Mouse (Mus musculus) CH12.LX (cell line): ENCODE measurements around the gene Farp1. TPM values are rescaled to one million over a fixed set of nuclear protein-coding genes. Genes with fewer than 3 reads are reported as not detected.

Source experiments
- DNase-seq: peaks from one replicate; pipeline ENCODE4 v3.0.0-alpha.2; 2013; ENCODE audit errors: extremely low read depth
- H3K27ac ChIP-seq: 2 replicates; pipeline ENCODE4 v1.5.1; 2012; ENCODE audit warnings: low read depth, mild to moderate bottlenecking, control low read depth, moderate library complexity; ENCODE audit not compliant: insufficient read depth
- H3K27me3 ChIP-seq: replicated peaks from 2 replicates; pipeline ENCODE3; 2012; ENCODE audit warnings: inconsistent platforms
- H3K36me3 ChIP-seq, 2 experiments: replicated peaks in 1 of 2; 2 replicates each; pipeline versions ENCODE3 to v1.6.1; 2012; ENCODE audit warnings: inconsistent platforms in 1 of 2, low read length in 1 of 2, mild to moderate bottlenecking in 1 of 2, mixed read lengths in 1 of 2, moderate library complexity in 1 of 2; ENCODE audit not compliant: control insufficient read depth in 1 of 2, insufficient read depth in 1 of 2
- H3K4me1 ChIP-seq, 2 experiments: 2 replicates each; pipeline ENCODE4 v1.6.1; 2012; ENCODE audit warnings: inconsistent platforms in 1 of 2, moderate library complexity in 1 of 2; ENCODE audit not compliant: insufficient read depth in 2 of 2, control insufficient read depth in 1 of 2
- H3K4me2 ChIP-seq: 2 replicates; pipeline ENCODE4 v1.6.1; 2012; ENCODE audit warnings: low read depth, mild to moderate bottlenecking, control low read depth; ENCODE audit not compliant: poor library complexity, insufficient read depth, severe bottlenecking
- H3K4me3 ChIP-seq, 3 experiments: fragments of 150-350 bp in 1 of 3; sonication (generic) in 1 of 3; replicated peaks in 1 of 3; 2 replicates each; pipeline versions ENCODE3 to v1.5.1; 2011 to 2012; ENCODE audit warnings: low read depth in 2 of 3, low read length in 2 of 3, mild to moderate bottlenecking in 2 of 3, moderate library complexity in 2 of 3, control low read depth in 1 of 3, improper control_type of control experiment in 1 of 3, inconsistent platforms in 1 of 3, mixed read lengths in 1 of 3; ENCODE audit not compliant: poor library complexity in 1 of 3
- H3K79me2 ChIP-seq: replicated peaks from 2 replicates; pipeline ENCODE4 v1.6.1; 2012; ENCODE audit warnings: mild to moderate bottlenecking, moderate library complexity; ENCODE audit not compliant: control insufficient read depth, poor library complexity, insufficient read depth, severe bottlenecking; ENCODE audit errors: extremely low read depth
- H3K9ac ChIP-seq: 2 replicates; pipeline ENCODE4 v1.6.1; 2012; ENCODE audit warnings: low read depth, mild to moderate bottlenecking, control low read depth, moderate library complexity; ENCODE audit not compliant: insufficient read depth
- H3K9me3 ChIP-seq: replicated peaks from 2 replicates; pipeline ENCODE3; 2012; ENCODE audit warnings: low read length, inconsistent platforms, mixed read lengths
- BHLHE40 ChIP-seq: IDR thresholded peaks from 2 replicates; pipeline ENCODE4 v1.6.1; 2011; ENCODE audit warnings: mild to moderate bottlenecking, low read depth, low read length, improper control_type of control experiment
- CHD2 ChIP-seq: IDR thresholded peaks from 2 replicates; pipeline ENCODE4 v1.6.1; 2011; ENCODE audit warnings: low read length, improper control_type of control experiment
- E2F4 ChIP-seq: IDR thresholded peaks from 2 replicates; pipeline ENCODE4 v1.6.1; 2011; ENCODE audit warnings: low read depth, low read length, improper control_type of control experiment; ENCODE audit not compliant: insufficient replicate concordance
- ETS1 ChIP-seq: conservative IDR thresholded peaks from 2 replicates; pipeline ENCODE4 v1.6.1; 2012; ENCODE audit warnings: low read depth, mild to moderate bottlenecking, inconsistent platforms, low read length, improper control_type of control experiment, moderate library complexity
- GABPA ChIP-seq: IDR thresholded peaks from 2 replicates; pipeline ENCODE4 v1.6.1; 2012; ENCODE audit warnings: low read depth, low read length, improper control_type of control experiment, inconsistent platforms; ENCODE audit not compliant: insufficient replicate concordance
- HCFC1 ChIP-seq: IDR thresholded peaks from 2 replicates; pipeline ENCODE4 v1.6.1; 2012; ENCODE audit warnings: low read depth, mild to moderate bottlenecking, inconsistent platforms, low read length, improper control_type of control experiment
- JUND ChIP-seq: conservative IDR thresholded peaks from 2 replicates; pipeline ENCODE4 v1.6.1; 2011; ENCODE audit warnings: low read depth, low read length, improper control_type of control experiment
- KAT2A ChIP-seq: IDR thresholded peaks from 2 replicates; pipeline ENCODE4 v1.6.1; 2012; ENCODE audit warnings: low read length, improper control_type of control experiment, inconsistent platforms; ENCODE audit not compliant: insufficient replicate concordance
- MAFK ChIP-seq: IDR thresholded peaks from 2 replicates; pipeline ENCODE4 v1.6.1; 2011; ENCODE audit warnings: low read length, improper control_type of control experiment; ENCODE audit not compliant: insufficient replicate concordance
- MAZ ChIP-seq: IDR thresholded peaks from 2 replicates; pipeline ENCODE4 v1.6.1; 2012; ENCODE audit warnings: low read depth, mild to moderate bottlenecking, inconsistent platforms, low read length, improper control_type of control experiment, moderate library complexity
- NRF1 ChIP-seq: IDR thresholded peaks from 2 replicates; pipeline ENCODE4 v1.6.1; 2014; ENCODE audit warnings: low read depth, mild to moderate bottlenecking, inconsistent platforms, low read length, improper control_type of control experiment, moderate library complexity
- POLR2A ChIP-seq: IDR thresholded peaks from 2 replicates; pipeline ENCODE4 v1.6.1; 2011; ENCODE audit warnings: low read depth, mild to moderate bottlenecking, improper control_type of control experiment, low read length
- POLR2AphosphoS2 ChIP-seq: IDR thresholded peaks from 2 replicates; pipeline ENCODE4 v1.6.1; 2011; ENCODE audit warnings: low read depth, low read length, improper control_type of control experiment
- RCOR1 ChIP-seq: conservative IDR thresholded peaks from 2 replicates; pipeline ENCODE4 v1.6.1; 2012; ENCODE audit warnings: low read depth, mild to moderate bottlenecking, inconsistent platforms, low read length, improper control_type of control experiment
- SMC3 ChIP-seq: IDR thresholded peaks from 2 replicates; pipeline ENCODE4 v1.6.1; 2011; ENCODE audit warnings: low read depth, low read length, improper control_type of control experiment
- UBTF ChIP-seq: IDR thresholded peaks from 2 replicates; pipeline ENCODE4 v1.6.1; 2012; ENCODE audit warnings: low read depth, mild to moderate bottlenecking, inconsistent platforms, low read length, improper control_type of control experiment, moderate library complexity
- USF1 ChIP-seq: IDR thresholded peaks from 2 replicates; pipeline ENCODE4 v1.6.1; 2014; ENCODE audit warnings: low read depth, mild to moderate bottlenecking, inconsistent platforms, low read length, improper control_type of control experiment
- ZC3H11A ChIP-seq: IDR thresholded peaks from 2 replicates; pipeline ENCODE4 v1.6.1; 2012; ENCODE audit warnings: low read depth, mild to moderate bottlenecking, inconsistent platforms, low read length, improper control_type of control experiment
- ZMIZ1 ChIP-seq: IDR thresholded peaks from 2 replicates; pipeline ENCODE4 v1.6.1; 2012; ENCODE audit warnings: low read depth, mild to moderate bottlenecking, inconsistent platforms, low read length, improper control_type of control experiment
- dilution Hi-C: fragments of 300-500 bp; cut with MboI; formaldehyde crosslinking; loops from 2 replicates; pipeline ENCODE4 v1.14.3; 2020; ENCODE audit warnings: low sequenced_read_pairs; ENCODE audit not compliant: extremely low pct_unique_long_range_greater_than_20kb, extremely low pct_ligation_motif_present
- in situ Hi-C: fragments of 300-500 bp; cut with MboI; formaldehyde crosslinking; loops from 3 replicates; pipeline ENCODE4 v1.14.3; 2019; ENCODE audit warnings: low sequenced_read_pairs, low pct_ligation_motif_present, low pct_unique_long_range_greater_than_20kb, mixed read lengths
- polyA plus RNA-seq: library from polyadenylated mRNA; unstranded; fragments of >175 nt; gene quantifications from 2 replicates; pipeline ENCODE4 v1.2.1, GENCODE M21; 2012; ENCODE audit warnings: low read depth; ENCODE audit not compliant: insufficient read length
- total RNA-seq, 2 experiments: library from RNA; depleted of rRNA; stranded (reverse); fragments of 300-350 nt in 1 of 2; fragments of >200 nt in 1 of 2; gene quantifications; 2 replicates each; pipeline ENCODE4 v1.2.3; 2012 to 2014

Gene Farp1
- total and polyA plus RNA-seq, 3 experiments, result 2.4 to 10.3 (median 2.5) TPM

DNA sequence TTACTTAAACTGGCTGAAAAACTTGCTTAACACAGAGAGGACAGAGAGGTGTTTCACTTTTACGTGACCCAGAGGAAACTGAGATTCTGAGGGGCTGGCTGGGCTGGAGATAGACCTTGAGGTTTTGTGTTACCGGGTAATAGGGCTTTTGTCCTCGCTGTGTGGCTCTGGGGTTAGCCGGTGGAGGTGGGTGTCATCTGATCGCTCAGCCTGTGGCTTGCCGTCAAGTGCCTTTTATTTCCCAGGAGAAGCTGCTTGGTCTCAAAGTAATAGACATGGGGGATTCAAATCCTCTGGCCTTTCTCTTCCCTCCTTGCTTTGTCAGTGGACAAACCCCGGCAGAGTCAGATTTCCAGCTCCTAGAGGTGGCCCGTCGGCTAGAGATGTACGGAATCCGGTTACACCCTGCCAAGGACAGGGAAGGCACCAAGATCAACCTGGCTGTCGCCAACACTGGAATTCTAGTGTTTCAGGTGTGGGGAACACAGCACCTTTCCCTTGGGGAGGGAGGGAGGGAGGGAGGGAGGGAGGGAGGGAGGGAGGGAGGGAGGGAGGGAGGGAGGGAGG is 199.8 kb downstream of the Farp1 start:
- dilution Hi-C loops, result no loop called here
- no peaks in the 10 kb centered on the region for H3K9me3 ChIP-seq

DNA sequence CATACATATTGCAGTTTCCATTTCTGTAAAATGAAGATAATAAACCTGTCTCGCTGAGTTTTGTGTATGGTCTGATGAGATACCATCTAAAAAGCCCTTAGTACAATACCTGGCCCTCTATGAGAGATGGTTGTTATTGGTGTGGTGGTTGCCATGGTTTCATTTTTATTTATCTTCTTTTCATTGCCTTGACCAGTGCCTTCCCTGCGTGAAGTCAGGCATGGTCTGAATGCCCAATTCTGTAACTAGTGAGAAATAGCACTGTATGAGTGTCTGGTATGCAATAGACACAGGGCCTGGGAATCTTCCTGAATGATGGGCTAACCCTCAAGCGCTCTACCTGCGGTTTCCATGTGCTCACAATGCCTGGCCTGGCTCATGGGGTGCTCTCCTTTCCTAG is 201.7 kb downstream of the Farp1 start:
- in situ Hi-C loops (no loop called here), dilution Hi-C loops (no loop called here)
- Histone ChIP-seq H3K36me3 (peaks cover 4 to 51% of the 10 kb centered on the region in 2 experiments), H3K9me3 (no peaks in the 10 kb centered on the region), H3K79me2 (no peaks in the 10 kb centered on the region), H3K27me3 (no peaks in the 10 kb centered on the region), H3K4me2 (no peak overlapping the region), H3K9ac (no peak overlapping the region), H3K27ac (no peak overlapping the region), H3K4me1 (peaks cover 7 to 13% of the 10 kb centered on the region in 2 experiments; a peak in 3 of 4 replicates), H3K4me3 (no peak overlapping the region)
- DNase-seq, result no peak
- TF ChIP-seq NRF1, result no peak
- TF ChIP-seq HCFC1, result no peak
- no peak for TF ChIP-seq JUND

More for the DNA sequence above, 199.8 kb downstream of the Farp1 start:
- TF ChIP-seq BHLHE40 (no peak), UBTF (no peak), POLR2A (no peak), POLR2AphosphoS2 (no peak), MAZ (no peak), RCOR1 (no peak), ZMIZ1 (no peak), ZC3H11A (no peak), MAFK (no peak), USF1 (no peak), CHD2 (no peak), ETS1 (no peak), E2F4 (no peak), GABPA (no peak), KAT2A (no peak), SMC3 (no peak)
- Histone ChIP-seq H3K27ac (no peak overlapping the region), H3K36me3 (peaks cover 4 to 51% of the 10 kb centered on the region in 2 experiments), H3K4me2 (no peak overlapping the region), H3K79me2 (no peaks in the 10 kb centered on the region), H3K4me3 (no peak overlapping the region), H3K9ac (no peak overlapping the region), H3K4me1 (peaks cover 7 to 13% of the 10 kb centered on the region in 2 experiments; a peak in 3 of 4 replicates), H3K27me3 (no peaks in the 10 kb centered on the region)
- in situ Hi-C loops, result no loop called here
- DNase-seq, result no peak
